Mouse (Mus musculus) ovary, postnatal 10 days (tissue): Measurements from ENCODE around the gene Pigv.
"Not testable (repeated sequence)": the region's sequence is repeated elsewhere in the genome, so short reads cannot be mapped to it uniquely, and the experiment has no call there.

Experiments used
- DNase-seq: peaks from one replicate; pipeline ENCODE4 v3.0.0; 2022; ENCODE audit warnings: low spot score

Gene Pigv

GRCm38 (mm10) chr4:133672845-133673647, 599 bp upstream of the Pigv start:
- DNase-seq, result no peak

GRCm38 (mm10) chr4:133671184-133671880, 1.1 kb downstream of the Pigv start:
- peak; percentile 60 for DNase-seq

GRCm38 (mm10) chr4:133669652-133670210, 2.7 kb downstream of the Pigv start:
- DNase-seq, result no peak

- DNase-seq, result no peak
Measured at GRCm38 (mm10) chr4:133668537-133668936, 3.9 kb downstream of the Pigv start.

GRCm38 (mm10) chr4:133666199-133666598, 6.2 kb downstream of the Pigv start:
- no peak for DNase-seq

- no peak for DNase-seq
Measured at GRCm38 (mm10) chr4:133665118-133665517, 7.3 kb downstream of the Pigv start.

GRCm38 (mm10) chr4:133662945-133663344, 9.5 kb downstream of the Pigv start:
- no peak for DNase-seq

- DNase-seq, result no peak
Measured at GRCm38 (mm10) chr4:133662421-133662820, 10.0 kb downstream of the Pigv start.

- peak; percentile 69 for DNase-seq
Measured at GRCm38 (mm10) chr4:133660193-133661155, 12.0 kb downstream of the Pigv start.

GRCm38 (mm10) chr4:133659497-133660192, 12.8 kb downstream of the Pigv start:
- no peak for DNase-seq

GRCm38 (mm10) chr4:133658729-133659128, 13.7 kb downstream of the Pigv start:
- DNase-seq, result no peak

GRCm38 (mm10) chr4:133657829-133658458, 14.5 kb downstream of the Pigv start:
- no peak for DNase-seq

GRCm38 (mm10) chr4:133656997-133657396, 15.4 kb downstream of the Pigv start:
- DNase-seq, result no peak

- no peak for DNase-seq
Measured at GRCm38 (mm10) chr4:133656294-133656693, 16.2 kb downstream of the Pigv start.

- not testable (repeated sequence) for DNase-seq
Measured at GRCm38 (mm10) chr4:133654070-133654469, 18.4 kb downstream of the Pigv start.

- DNase-seq, result no peak
Measured at GRCm38 (mm10) chr4:133652746-133653145, 19.7 kb downstream of the Pigv start.

- DNase-seq, result no peak
Measured at GRCm38 (mm10) chr4:133651986-133652385, 20.5 kb downstream of the Pigv start.

- no peak for DNase-seq
Measured at GRCm38 (mm10) chr4:133651445-133651844, 21.0 kb downstream of the Pigv start.

GRCm38 (mm10) chr4:133649989-133650699, 22.3 kb downstream of the Pigv start, which contains the start of gene Zdhhc18:
TSS of gene Zdhhc18 (minus strand) at chr4:133650154.
- DNase-seq, result peak; percentile 61

GRCm38 (mm10) chr4:133649464-133649863, 23.0 kb downstream of the Pigv start:
- not testable (repeated sequence) for DNase-seq
